Mouse (Mus musculus): Measurements from ENCODE around the gene Rabep1. TPM values are rescaled to one million over a fixed set of nuclear protein-coding genes. Genes with fewer than 3 reads are reported as not detected.

Rabep1 gene
- polyA plus RNA-seq, 1 experiment from 2014 or later, result 37.5 TPM

DNA sequence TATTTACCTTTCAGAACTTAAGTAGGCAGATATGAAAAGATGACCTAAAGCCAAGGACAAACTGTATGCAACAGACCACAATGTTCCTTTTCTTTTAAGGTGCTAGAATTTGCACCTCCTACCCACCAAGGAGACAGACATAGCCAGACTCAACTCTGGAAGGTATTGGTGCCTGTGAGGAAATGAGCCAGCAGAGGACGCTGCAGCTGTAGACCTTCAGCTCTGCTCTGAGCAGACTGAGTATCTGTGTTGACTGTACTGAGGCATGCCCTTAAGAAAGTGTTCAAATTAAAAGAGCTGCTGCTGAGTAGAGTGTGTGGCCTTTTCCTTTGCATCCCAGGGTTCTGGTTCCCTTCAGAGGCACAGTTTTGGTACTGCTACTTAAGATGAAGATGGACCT, 98.0 kb downstream of the Rabep1 start:
- H3K27me3 ChIP-seq (ENCODE audit: insufficient read depth, low read length), result no peaks in the 10 kb centered on the region
- TF ChIP-seq CTCF (IDR thresholded peaks at IDR 0.05; ENCODE audit: low read depth), result peak; percentile 23; the same call in 1 of the 2 replicates
- no peaks in the 10 kb centered on the region for H3K9me3 ChIP-seq (replicated peaks; ENCODE audit: low read length)
- no peak overlapping the region for H3K27ac ChIP-seq
- no peak for ATAC-seq (replicated peaks; ENCODE audit: low FRiP score, low read depth)
- H3K4me1 ChIP-seq (replicated peaks; ENCODE audit: insufficient read depth, low read length), result no peaks in the 10 kb centered on the region
- H3K36me3 ChIP-seq (ENCODE audit: insufficient read depth, low read length), result peaks cover 72% of the 10 kb centered on the region
- no peak overlapping the region for H3K4me3 ChIP-seq (replicated peaks; ENCODE audit: low read depth, low read length)
- H3K9ac ChIP-seq (ENCODE audit: low read depth, low read length), result no peak overlapping the region
- no peak overlapping the region for H3K4me2 ChIP-seq (ENCODE audit: low read length)
- 96% methylated on average over 1 of the region's 1 CpGs for WGBS
- DNase-seq (ENCODE audit: low spot score), result no peak

DNA sequence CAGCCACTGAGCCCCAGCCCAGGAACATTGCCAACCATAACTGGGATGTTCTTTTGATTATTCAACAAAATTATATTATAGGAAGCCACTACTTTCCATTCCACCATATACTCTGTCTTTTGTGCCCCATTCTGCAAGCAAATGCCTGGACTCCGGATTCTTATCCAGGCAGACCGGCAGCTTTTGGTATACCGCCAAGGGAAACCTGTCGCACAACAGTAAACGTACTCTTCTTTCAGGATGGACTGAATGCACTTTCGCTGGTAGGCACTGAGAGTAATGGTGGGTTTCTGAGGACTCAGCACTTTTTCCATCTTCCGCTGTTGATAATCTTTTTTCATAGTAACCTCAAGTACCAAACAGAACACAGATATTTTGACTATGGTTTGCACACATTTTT, 99.1 kb downstream of the Rabep1 start:
- H3K27ac ChIP-seq, result no peak overlapping the region
- no peak for DNase-seq (ENCODE audit: low spot score)
- peaks cover 74% of the 10 kb centered on the region for H3K36me3 ChIP-seq (ENCODE audit: insufficient read depth, low read length)
- no peaks in the 10 kb centered on the region for H3K4me1 ChIP-seq (replicated peaks; ENCODE audit: insufficient read depth, low read length)
- no peaks in the 10 kb centered on the region for H3K9me3 ChIP-seq (replicated peaks; ENCODE audit: low read length)
- ATAC-seq (replicated peaks; ENCODE audit: low FRiP score, low read depth), result no peak
- 89% methylated on average over 7 of the region's 7 CpGs for WGBS
- no peaks in the 10 kb centered on the region for H3K27me3 ChIP-seq (ENCODE audit: insufficient read depth, low read length)
- H3K4me3 ChIP-seq (replicated peaks; ENCODE audit: low read depth, low read length), result no peak overlapping the region
- H3K9ac ChIP-seq (ENCODE audit: low read depth, low read length), result no peak overlapping the region
- no peak for TF ChIP-seq CTCF (IDR thresholded peaks at IDR 0.05; ENCODE audit: low read depth)
- no peak overlapping the region for H3K4me2 ChIP-seq (ENCODE audit: low read length)

DNA sequence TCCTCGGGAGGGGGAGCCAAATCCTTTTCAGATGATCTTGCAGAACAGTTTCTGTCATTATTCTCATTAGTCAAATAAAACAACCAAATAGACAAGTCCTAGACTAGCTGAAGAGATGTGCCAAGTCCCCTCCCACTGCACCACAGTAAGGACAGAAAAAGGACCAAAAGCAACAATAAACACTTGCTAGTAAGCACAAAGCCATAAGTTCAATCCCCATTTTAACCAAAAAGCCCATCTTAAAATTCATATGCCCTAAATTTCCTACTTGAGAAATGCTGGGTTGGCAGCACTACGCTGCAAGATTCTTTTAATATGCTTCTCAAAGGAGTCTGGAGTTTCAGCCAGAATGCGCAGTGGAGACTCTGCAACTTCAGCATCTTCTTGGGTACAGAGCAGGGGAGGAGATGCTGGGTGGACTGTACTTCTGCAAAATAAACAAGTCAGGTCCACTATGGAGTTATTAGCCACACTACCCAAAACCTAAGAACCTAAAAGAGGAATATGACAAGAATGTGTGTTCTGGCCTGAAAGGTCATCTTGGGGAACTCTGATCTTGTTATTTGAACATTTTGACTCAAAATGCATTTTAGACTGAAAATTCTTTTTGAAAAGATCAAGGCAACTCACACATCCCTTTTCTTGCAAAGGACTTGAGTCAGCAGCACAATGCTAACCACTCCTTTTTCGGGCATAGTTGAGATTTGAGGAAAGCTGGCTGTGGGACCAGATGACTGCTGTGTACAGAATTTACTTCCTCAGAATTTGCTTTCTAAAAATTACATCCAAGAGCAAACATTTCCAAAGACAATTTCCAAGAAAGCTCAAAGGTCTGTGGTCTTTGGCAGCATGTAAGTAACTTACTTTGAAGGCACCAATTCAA, 100.6 kb downstream of the Rabep1 start:
- H3K4me3 ChIP-seq (replicated peaks; ENCODE audit: low read depth, low read length), result no peak overlapping the region

DNA sequence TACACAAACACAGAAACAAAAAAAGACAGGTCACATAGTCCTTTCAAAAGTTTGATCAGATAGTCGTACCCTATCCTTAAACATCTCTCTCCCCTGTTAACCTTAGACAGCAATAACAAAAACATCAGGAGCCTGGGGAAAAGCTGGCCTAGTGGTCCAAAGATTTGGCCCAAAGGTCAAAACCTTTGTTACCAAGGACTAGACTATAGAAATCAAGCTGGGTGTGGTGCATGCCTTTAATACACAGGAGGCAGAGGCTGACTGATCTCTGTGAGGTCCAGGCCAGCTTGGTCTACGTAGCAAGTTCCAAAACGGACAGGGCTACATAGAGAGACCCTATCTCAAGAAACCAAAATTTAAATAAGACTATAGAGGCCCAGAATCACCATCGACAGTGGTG, 110.1 kb downstream of the Rabep1 start:
- H3K4me1 ChIP-seq (replicated peaks; ENCODE audit: insufficient read depth, low read length), result no peaks in the 10 kb centered on the region
- H3K4me3 ChIP-seq (replicated peaks; ENCODE audit: low read depth, low read length), result no peak overlapping the region
- no peaks in the 10 kb centered on the region for H3K27me3 ChIP-seq (ENCODE audit: insufficient read depth, low read length)
- ATAC-seq (replicated peaks; ENCODE audit: low FRiP score, low read depth) (no peak), DNase-seq (ENCODE audit: low spot score) (no peak)
- no peak overlapping the region for H3K4me2 ChIP-seq (ENCODE audit: low read length)
- 90% methylated on average over 4 of the region's 4 CpGs for WGBS
- no peak for TF ChIP-seq CTCF (IDR thresholded peaks at IDR 0.05; ENCODE audit: low read depth)
- H3K9me3 ChIP-seq (replicated peaks; ENCODE audit: low read length), result no peaks in the 10 kb centered on the region
- peaks cover 72% of the 10 kb centered on the region for H3K36me3 ChIP-seq (ENCODE audit: insufficient read depth, low read length)
- no peak overlapping the region for H3K9ac ChIP-seq (ENCODE audit: low read depth, low read length)
- no peak overlapping the region for H3K27ac ChIP-seq

More for the DNA sequence above, 100.6 kb downstream of the Rabep1 start:
- ATAC-seq (replicated peaks; ENCODE audit: low FRiP score, low read depth), result no peak
- Histone ChIP-seq H3K27me3 (ENCODE audit: insufficient read depth, low read length) (no peaks in the 10 kb centered on the region), H3K4me2 (ENCODE audit: low read length) (no peak overlapping the region), H3K9ac (ENCODE audit: low read depth, low read length) (no peak overlapping the region), H3K36me3 (ENCODE audit: insufficient read depth, low read length) (peaks cover 73% of the 10 kb centered on the region), H3K27ac (no peak overlapping the region), H3K9me3 (replicated peaks; ENCODE audit: low read length) (no peaks in the 10 kb centered on the region), H3K4me1 (replicated peaks; ENCODE audit: insufficient read depth, low read length) (no peaks in the 10 kb centered on the region)
- DNase-seq (ENCODE audit: low spot score), result no peak
- no peak for TF ChIP-seq CTCF (IDR thresholded peaks at IDR 0.05; ENCODE audit: low read depth)
- whole genome bisulfite sequencing, result 87% methylated on average over 4 of the region's 4 CpGs

DNA sequence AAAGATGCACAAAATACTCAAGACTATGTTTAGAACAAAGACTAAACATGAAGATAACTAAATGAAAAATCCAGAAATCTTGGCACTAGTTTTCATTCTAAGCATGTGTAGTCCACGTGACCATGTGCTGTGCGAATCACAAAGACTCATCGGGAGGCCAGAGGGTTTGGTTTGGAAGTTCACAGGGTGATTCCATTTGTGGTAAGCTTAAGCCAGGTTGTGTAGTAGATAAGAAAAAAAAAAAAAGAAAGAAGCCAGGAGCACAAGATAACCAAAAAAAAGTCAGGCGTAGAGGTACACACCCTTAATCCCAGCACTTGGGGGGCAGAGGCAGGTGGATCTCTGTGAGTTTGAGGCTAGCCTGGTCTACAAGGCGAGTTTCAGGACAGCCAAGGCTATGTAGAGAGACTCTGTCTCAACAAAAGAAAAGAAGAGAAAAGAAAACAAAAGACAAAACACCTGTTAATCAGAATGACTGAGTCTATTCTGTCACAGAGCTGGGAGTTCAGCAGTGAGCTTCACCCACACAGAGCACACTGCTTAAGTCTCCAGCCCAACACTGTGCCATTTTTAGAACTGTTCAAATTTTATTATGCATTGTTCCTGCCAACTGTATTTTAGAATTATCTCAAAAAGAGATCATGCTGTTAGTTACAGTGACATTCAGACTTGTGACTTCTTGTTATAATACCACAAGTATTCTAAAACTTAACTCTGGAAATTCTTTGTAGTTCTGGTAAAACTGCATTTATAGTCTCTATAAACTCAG, 116.4 kb downstream of the Rabep1 start:
- 93% methylated on average over 5 of the region's 5 CpGs for WGBS
- no peaks in the 10 kb centered on the region for H3K9me3 ChIP-seq (replicated peaks; ENCODE audit: low read length)
- peaks cover 76% of the 10 kb centered on the region for H3K36me3 ChIP-seq (ENCODE audit: insufficient read depth, low read length)
- H3K4me3 ChIP-seq (replicated peaks; ENCODE audit: low read depth, low read length), result no peak overlapping the region
- H3K27ac ChIP-seq, result no peak overlapping the region
- H3K9ac ChIP-seq (ENCODE audit: low read depth, low read length), result no peak overlapping the region
- no peaks in the 10 kb centered on the region for H3K4me1 ChIP-seq (replicated peaks; ENCODE audit: insufficient read depth, low read length)
- DNase-seq (ENCODE audit: low spot score) (no peak), ATAC-seq (replicated peaks; ENCODE audit: low FRiP score, low read depth) (no peak)
- no peak overlapping the region for H3K4me2 ChIP-seq (ENCODE audit: low read length)
- H3K27me3 ChIP-seq (ENCODE audit: insufficient read depth, low read length), result no peaks in the 10 kb centered on the region
- no peak for TF ChIP-seq CTCF (IDR thresholded peaks at IDR 0.05; ENCODE audit: low read depth)

DNA sequence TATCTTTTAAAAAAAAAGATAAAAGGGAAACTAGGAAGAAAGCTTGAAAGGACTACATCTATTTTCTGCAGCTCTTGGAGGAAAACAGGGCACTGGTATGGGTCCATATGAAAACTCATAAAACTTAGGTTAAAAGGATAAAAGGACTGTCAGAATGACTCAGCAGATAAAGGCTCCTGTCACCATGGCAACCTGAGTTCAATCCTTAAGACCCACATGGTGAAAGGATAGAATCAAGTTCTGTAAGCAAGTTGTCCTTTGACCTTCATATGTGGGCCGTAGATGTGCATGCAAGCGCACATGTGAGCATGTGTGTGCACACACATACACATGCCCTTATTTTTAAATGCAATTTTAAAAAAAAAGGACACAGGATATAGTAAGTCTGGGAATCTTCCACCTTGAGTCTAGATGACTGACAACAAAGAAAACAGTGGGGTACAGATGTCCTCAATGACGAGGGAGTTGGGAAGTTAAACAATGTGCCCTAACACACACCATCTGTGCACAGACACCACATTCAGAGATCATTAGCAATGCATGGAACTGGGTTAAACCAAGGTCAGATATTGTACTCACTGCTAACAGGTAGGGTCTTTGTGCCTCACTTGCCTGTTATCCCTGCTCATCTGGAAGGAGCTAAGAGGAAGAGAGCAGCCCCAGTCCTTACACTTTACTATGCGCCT, 119.8 kb downstream of the Rabep1 start:
- Histone ChIP-seq H3K4me3 (replicated peaks; ENCODE audit: low read depth, low read length) (no peak overlapping the region), H3K4me1 (replicated peaks; ENCODE audit: insufficient read depth, low read length) (no peaks in the 10 kb centered on the region; the same call in 1 of the 2 replicates), H3K27ac (no peak overlapping the region), H3K36me3 (ENCODE audit: insufficient read depth, low read length) (peaks cover 50% of the 10 kb centered on the region; the same call in 1 of the 2 replicates), H3K9me3 (replicated peaks; ENCODE audit: low read length) (no peaks in the 10 kb centered on the region), H3K27me3 (ENCODE audit: insufficient read depth, low read length) (no peaks in the 10 kb centered on the region), H3K9ac (ENCODE audit: low read depth, low read length) (no peak overlapping the region), H3K4me2 (ENCODE audit: low read length) (no peak overlapping the region)
- ATAC-seq (replicated peaks; ENCODE audit: low FRiP score, low read depth) (no peak), DNase-seq (ENCODE audit: low spot score) (no peak)
- TF ChIP-seq CTCF (IDR thresholded peaks at IDR 0.05; ENCODE audit: low read depth), result no peak
- WGBS, result 85% methylated on average over 4 of the region's 4 CpGs

Data from kidney, postnatal 0 days (tissue).